Mouse (Mus musculus): ENCODE measurements around the gene Gm13276. TPM values are rescaled to one million over a fixed set of nuclear protein-coding genes. Genes with fewer than 3 reads are reported as not detected.
"Not testable (repeated sequence)": the region's sequence is repeated elsewhere in the genome, so short reads cannot be mapped to it uniquely, and the experiment has no call there.

Gene Gm13276
- polyA plus RNA-seq, 1 experiment = not detected

DNA sequence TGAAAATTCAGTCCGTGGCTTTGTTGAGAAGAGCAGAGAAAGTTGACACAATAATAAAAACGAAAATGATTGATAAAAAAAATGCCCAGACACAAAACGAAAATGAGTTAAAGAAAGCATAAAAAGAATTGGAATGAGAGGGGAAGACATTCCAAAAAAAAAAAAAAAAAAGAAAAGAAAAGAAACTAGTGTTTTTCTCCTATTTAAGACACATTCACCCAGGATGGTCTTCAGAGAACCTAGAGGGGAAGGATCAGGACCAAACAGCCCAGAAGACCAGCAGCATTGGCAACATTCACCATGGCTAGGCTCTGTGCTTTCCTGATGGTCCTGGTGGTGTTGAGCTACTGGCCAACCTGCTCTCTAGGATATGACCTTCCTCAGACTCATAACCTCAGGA is 30.4 kb downstream of the Gm13276 start, which contains the start of gene Ifna7:
Gene Ifna7 (plus strand): TSS at position 301 of the 400 bp plus-strand sequence.
- no peaks in the 10 kb centered on the region for H3K4me1 ChIP-seq (ENCODE audit: control insufficient read depth, insufficient read depth, low read length)
- no peaks in the 10 kb centered on the region for H3K36me3 ChIP-seq (ENCODE audit: control insufficient read depth, insufficient read depth, low read length)
- TF ChIP-seq CTCF (IDR thresholded peaks at IDR 0.05; ENCODE audit: control insufficient read depth, insufficient read depth, insufficient replicate concordance, low read depth, low read length) = no peak
- no peak for TF ChIP-seq POLR2A (IDR thresholded peaks at IDR 0.05; ENCODE audit: control insufficient read depth, low read depth, low read length)
- H3K27me3 ChIP-seq (ENCODE audit: control insufficient read depth, insufficient read depth, low read length) = no peaks in the 10 kb centered on the region
- no peak within 1 kb of the TSS for H3K4me3 ChIP-seq (ENCODE audit: control insufficient read depth, low read depth, low read length)
- no peak within 1 kb of the TSS for H3K27ac ChIP-seq (ENCODE audit: control insufficient read depth, insufficient read depth, low read depth, low read length)

DNA sequence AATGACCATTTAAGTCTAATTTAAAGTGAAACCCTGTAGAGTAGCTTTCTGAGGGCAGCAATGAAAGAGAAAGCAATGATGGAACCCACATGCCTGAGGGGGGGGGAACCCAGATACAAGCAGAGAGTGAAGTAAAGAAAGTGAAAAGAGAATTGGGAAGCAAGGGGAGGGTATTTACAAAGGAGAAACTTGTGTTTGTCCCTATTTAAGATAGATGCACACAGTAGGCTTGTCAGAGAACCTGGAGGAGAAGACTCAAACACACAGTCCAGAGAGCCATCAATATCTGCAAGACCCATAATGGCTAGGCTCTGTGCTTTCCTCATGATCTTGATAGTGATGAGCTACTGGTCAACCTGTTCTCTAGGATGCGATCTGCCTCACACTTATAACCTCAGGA is 34.1 kb downstream of the Gm13276 start, which contains the start of gene Ifna11:
Gene Ifna11 (plus strand): TSS at position 301 of the 400 bp plus-strand sequence.
- TF ChIP-seq POLR2A (IDR thresholded peaks at IDR 0.05; ENCODE audit: control insufficient read depth, low read depth, low read length) = no peak
- TF ChIP-seq CTCF (IDR thresholded peaks at IDR 0.05; ENCODE audit: control insufficient read depth, insufficient read depth, insufficient replicate concordance, low read depth, low read length) = no peak
- Histone ChIP-seq H3K36me3 (ENCODE audit: control insufficient read depth, insufficient read depth, low read length) (no peaks in the 10 kb centered on the region), H3K27ac (ENCODE audit: control insufficient read depth, insufficient read depth, low read depth, low read length) (no peak within 1 kb of the TSS), H3K4me3 (ENCODE audit: control insufficient read depth, low read depth, low read length) (no peak within 1 kb of the TSS), H3K4me1 (ENCODE audit: control insufficient read depth, insufficient read depth, low read length) (no peaks in the 10 kb centered on the region), H3K27me3 (ENCODE audit: control insufficient read depth, insufficient read depth, low read length) (no peaks in the 10 kb centered on the region)

DNA sequence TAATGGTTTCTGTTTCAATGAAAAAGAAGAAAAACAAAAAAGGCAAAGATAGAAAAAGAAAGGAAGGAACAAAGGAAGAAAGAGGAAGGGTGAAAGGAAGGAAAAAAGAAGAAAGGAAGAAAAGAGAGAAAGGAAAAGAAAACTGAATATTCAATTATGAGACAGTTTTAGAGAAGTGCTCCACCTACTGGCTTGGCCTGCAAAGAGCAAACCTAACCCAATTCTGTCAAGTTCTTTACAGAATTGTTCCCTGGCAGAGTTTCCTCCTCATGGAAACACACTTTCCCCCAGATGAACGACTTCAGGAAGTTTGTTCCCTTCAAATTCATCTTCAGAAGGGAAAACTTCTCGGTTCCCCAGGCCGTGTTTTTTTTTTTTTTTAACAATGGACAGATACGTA is 37.5 kb downstream of the Gm13276 start:
- Histone ChIP-seq H3K27ac (ENCODE audit: control insufficient read depth, insufficient read depth, low read depth, low read length) (no peak overlapping the region), H3K4me3 (ENCODE audit: control insufficient read depth, low read depth, low read length) (no peak overlapping the region)
- TF ChIP-seq CTCF (IDR thresholded peaks at IDR 0.05; ENCODE audit: control insufficient read depth, insufficient read depth, insufficient replicate concordance, low read depth, low read length) = no peak

DNA sequence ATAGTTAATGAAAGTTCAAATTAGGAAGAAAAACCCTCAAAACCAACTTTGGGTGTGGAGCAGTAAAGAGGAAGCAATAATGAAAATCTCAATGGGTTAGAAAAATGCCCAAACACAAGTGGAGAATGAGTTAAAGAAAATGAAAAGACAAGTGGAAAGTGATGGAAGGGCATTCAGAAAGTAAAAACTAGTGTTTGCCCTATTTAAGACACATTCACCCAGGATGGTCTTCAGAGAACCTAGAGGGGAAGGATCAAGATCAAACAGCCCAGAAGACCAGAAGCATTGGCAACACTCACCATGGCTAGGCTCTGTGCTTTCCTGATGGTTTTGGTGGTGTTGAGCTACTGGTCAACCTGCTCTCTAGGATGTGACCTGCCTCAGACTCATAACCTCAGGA is 41.6 kb downstream of the Gm13276 start, which contains the start of gene Ifna6:
Gene Ifna6 (plus strand): TSS at position 301 of the 400 bp plus-strand sequence.
- H3K36me3 ChIP-seq (ENCODE audit: control insufficient read depth, insufficient read depth, low read length) = not testable (repeated sequence)

More for the DNA sequence above, 37.5 kb downstream of the Gm13276 start:
- Histone ChIP-seq H3K27me3 (ENCODE audit: control insufficient read depth, insufficient read depth, low read length) (no peaks in the 10 kb centered on the region), H3K36me3 (ENCODE audit: control insufficient read depth, insufficient read depth, low read length) (no peaks in the 10 kb centered on the region), H3K4me1 (ENCODE audit: control insufficient read depth, insufficient read depth, low read length) (no peaks in the 10 kb centered on the region)

DNA sequence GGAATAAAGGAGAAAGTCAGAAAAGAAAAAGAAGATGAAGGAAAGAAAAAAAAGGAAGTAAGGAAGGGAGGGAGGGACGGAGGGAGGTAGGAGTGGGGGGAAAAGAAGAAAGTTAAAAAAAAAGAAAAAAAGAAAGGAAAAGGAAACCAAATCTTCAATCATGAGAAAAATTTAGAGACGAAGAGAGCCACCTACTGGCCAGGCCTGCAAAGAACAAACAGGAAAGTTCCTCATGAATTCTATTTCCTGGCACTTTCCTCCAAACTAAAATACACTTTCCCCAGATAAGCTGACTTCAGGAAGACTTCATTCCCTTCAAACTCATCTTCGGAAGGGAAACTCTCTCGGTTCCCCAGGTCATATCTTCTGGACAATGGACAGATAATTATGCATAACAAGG is 45.0 kb downstream of the Gm13276 start:
- H3K27me3 ChIP-seq (ENCODE audit: control insufficient read depth, insufficient read depth, low read length) = no peaks in the 10 kb centered on the region
- no peaks in the 10 kb centered on the region for H3K36me3 ChIP-seq (ENCODE audit: control insufficient read depth, insufficient read depth, low read length)
- H3K27ac ChIP-seq (ENCODE audit: control insufficient read depth, insufficient read depth, low read depth, low read length) = no peak overlapping the region
- H3K4me3 ChIP-seq (ENCODE audit: control insufficient read depth, low read depth, low read length) = no peak overlapping the region
- H3K4me1 ChIP-seq (ENCODE audit: control insufficient read depth, insufficient read depth, low read length) = no peaks in the 10 kb centered on the region
- TF ChIP-seq CTCF (IDR thresholded peaks at IDR 0.05; ENCODE audit: control insufficient read depth, insufficient read depth, insufficient replicate concordance, low read depth, low read length) (no peak), POLR2A (IDR thresholded peaks at IDR 0.05; ENCODE audit: control insufficient read depth, low read depth, low read length) (no peak)

More for the DNA sequence above, 41.6 kb downstream of the Gm13276 start, which contains the start of gene Ifna6:
- H3K4me1 ChIP-seq (ENCODE audit: control insufficient read depth, insufficient read depth, low read length); H3K27ac ChIP-seq (ENCODE audit: control insufficient read depth, insufficient read depth, low read depth, low read length); H3K27me3 ChIP-seq (ENCODE audit: control insufficient read depth, insufficient read depth, low read length); H3K4me3 ChIP-seq (ENCODE audit: control insufficient read depth, low read depth, low read length): not testable (repeated sequence)

DNA sequence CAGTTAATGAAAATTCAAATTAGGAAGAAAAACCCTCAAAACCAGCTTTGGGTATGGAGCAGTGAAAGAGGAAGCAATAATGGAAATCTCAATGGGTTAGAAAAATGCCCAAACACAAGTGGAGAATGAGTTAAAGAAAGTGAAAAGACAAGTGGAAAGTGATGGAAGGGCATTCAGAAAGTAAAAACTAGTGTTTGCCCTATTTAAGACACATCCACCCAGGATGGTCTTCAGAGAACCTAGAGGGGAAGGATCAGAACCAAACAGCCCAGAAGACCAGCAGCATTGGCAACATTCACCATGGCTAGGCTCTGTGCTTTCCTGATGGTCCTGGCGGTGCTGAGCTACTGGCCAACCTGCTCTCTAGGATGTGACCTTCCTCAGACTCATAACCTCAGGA is 49.7 kb downstream of the Gm13276 start, which contains the start of gene Ifna5:
Gene Ifna5 (plus strand): TSS at position 301 of the 400 bp plus-strand sequence.
- not testable (repeated sequence) for H3K27me3 ChIP-seq (ENCODE audit: control insufficient read depth, insufficient read depth, low read length); H3K27ac ChIP-seq (ENCODE audit: control insufficient read depth, insufficient read depth, low read depth, low read length); H3K4me1 ChIP-seq (ENCODE audit: control insufficient read depth, insufficient read depth, low read length)

More for the DNA sequence above, 49.7 kb downstream of the Gm13276 start, which contains the start of gene Ifna5:
- not testable (repeated sequence) for H3K4me3 ChIP-seq (ENCODE audit: control insufficient read depth, low read depth, low read length); H3K36me3 ChIP-seq (ENCODE audit: control insufficient read depth, insufficient read depth, low read length)

Other genes with a start within 250 kb of the Gm13276 start
- gene Ifna15, start 227.5 kb upstream of the Gm13276 start, polyA plus RNA-seq (2012; rRNA removed) = not detected in 2 replicates
- gene Ifna14, start 213.9 kb upstream of the Gm13276 start, polyA plus RNA-seq (2012; rRNA removed) = not detected in 2 replicates
- gene Ifna9, start 193.3 kb upstream of the Gm13276 start, polyA plus RNA-seq (2012; rRNA removed) = not detected in 2 replicates
- gene Ifna12, start 182.3 kb upstream of the Gm13276 start, polyA plus RNA-seq (2012; rRNA removed) = not detected in 2 replicates
- not detected in 2 replicates for gene C87499, start 151.3 kb upstream of the Gm13276 start, polyA plus RNA-seq (2012; rRNA removed)
- gene Ifna13, start 141.2 kb upstream of the Gm13276 start, polyA plus RNA-seq (2012; rRNA removed) = not detected in 2 replicates
- not detected in 2 replicates for gene Ifna16, start 108.8 kb upstream of the Gm13276 start, polyA plus RNA-seq (2012; rRNA removed)
- not detected in 2 replicates for gene Ifna2, start 101.8 kb upstream of the Gm13276 start, polyA plus RNA-seq (2012; rRNA removed)
- gene Ifnab, start 94.3 kb upstream of the Gm13276 start, polyA plus RNA-seq (2012; rRNA removed) = 0.38 and 0.62 TPM in 2 replicates
- 1.1 and 1.7 TPM in 2 replicates for gene Gm26566, start 63.9 kb upstream of the Gm13276 start, polyA plus RNA-seq (2012; rRNA removed)
- gene Klhl9, start 63.2 kb upstream of the Gm13276 start, polyA plus RNA-seq (2012; rRNA removed) = 5.4 TPM in 2 replicates
- not detected in 2 replicates for gene Gm13271, start 30.8 kb upstream of the Gm13276 start, polyA plus RNA-seq (2012; rRNA removed)
- not detected in 2 replicates for gene Gm13283, start 25.6 kb upstream of the Gm13276 start, polyA plus RNA-seq (2012; rRNA removed)
- gene Gm13290, start 11.9 kb upstream of the Gm13276 start, polyA plus RNA-seq (2012; rRNA removed) = not detected in 2 replicates
- not detected in 2 replicates for gene Gm13289, start 8.8 kb upstream of the Gm13276 start, polyA plus RNA-seq (2012; rRNA removed)
- gene Gm13272, start 5.9 kb upstream of the Gm13276 start, polyA plus RNA-seq (2012; rRNA removed) = not detected in 2 replicates
- gene Ifnz, start 3.6 kb upstream of the Gm13276 start, polyA plus RNA-seq (2012; rRNA removed) = not detected in 2 replicates
- gene Gm13277, start 2.9 kb downstream of the Gm13276 start, polyA plus RNA-seq (2012; rRNA removed) = not detected in 2 replicates
- gene Gm13278, start 5.8 kb downstream of the Gm13276 start, polyA plus RNA-seq (2012; rRNA removed) = not detected in 2 replicates
- not detected in 2 replicates for gene Gm13275, start 8.8 kb downstream of the Gm13276 start, polyA plus RNA-seq (2012; rRNA removed)
- gene Gm13279, start 11.7 kb downstream of the Gm13276 start, polyA plus RNA-seq (2012; rRNA removed) = not detected in 2 replicates
- gene Gm13285, start 14.0 kb downstream of the Gm13276 start, polyA plus RNA-seq (2012; rRNA removed) = not detected in 2 replicates
- gene Gm13287, start 17.5 kb downstream of the Gm13276 start, polyA plus RNA-seq (2012; rRNA removed) = not detected in 2 replicates
- not detected in 2 replicates for gene Gm13288, start 19.8 kb downstream of the Gm13276 start, polyA plus RNA-seq (2012; rRNA removed)
- not detected in 2 replicates for gene Ifna7, start 30.5 kb downstream of the Gm13276 start, polyA plus RNA-seq (2012; rRNA removed)
- not detected in 2 replicates for gene Ifna11, start 34.2 kb downstream of the Gm13276 start, polyA plus RNA-seq (2012; rRNA removed)
- not detected in 2 replicates for gene Ifna6, start 41.7 kb downstream of the Gm13276 start, polyA plus RNA-seq (2012; rRNA removed)
- not detected in 2 replicates for gene Ifna5, start 49.8 kb downstream of the Gm13276 start, polyA plus RNA-seq (2012; rRNA removed)
- gene Ifna4, start 56.2 kb downstream of the Gm13276 start, polyA plus RNA-seq (2012; rRNA removed) = not detected in 2 replicates
- gene Ifna1, start 64.4 kb downstream of the Gm13276 start, polyA plus RNA-seq (2012; rRNA removed) = not detected in 2 replicates
- not detected in 2 replicates for gene Ifne, start 94.5 kb downstream of the Gm13276 start, polyA plus RNA-seq (2012; rRNA removed)